23 mouse cellular contexts compared by ENCODE assay signal in the genomic region with DNA sequence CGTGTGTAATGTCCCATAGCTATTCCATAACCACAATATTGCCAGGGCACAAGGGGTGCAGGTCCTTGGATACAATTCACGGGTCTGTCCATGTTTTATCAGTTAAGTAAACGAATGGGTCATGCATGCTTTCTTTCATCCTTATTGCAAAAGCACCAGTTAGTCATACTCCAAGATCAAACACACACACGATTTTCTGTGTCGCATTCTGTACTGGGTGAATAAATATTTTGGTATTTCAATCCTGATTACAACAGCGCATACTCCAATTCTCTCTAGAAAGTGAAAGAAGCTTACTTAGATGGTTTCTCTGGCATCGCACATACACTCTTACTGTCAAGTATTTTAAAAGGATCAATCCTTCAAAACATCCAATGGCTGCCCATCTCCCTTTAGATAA.
DNase-seq lines count a peak whose midpoint lies in the region; ATAC-seq and TF ChIP-seq lines count a peak whose summit lies in the region.
"Had no signal": no experiment of that assay in that cellular context is flagged by ENCODE, and none has a peak within 500 bp of the region (broad histone marks: within the 10 kb centered on the region; RNA-seq: fewer than 3 reads in every experiment).

No protein-coding gene starts in this region.

- in situ Hi-C loops in Patski (cut with MboI; ENCODE audit: low pct_unique_long_range_greater_than_20kb), result no loop called here

- no peak overlapping the region for H3K4me2 ChIP-seq in liver, postnatal 0 days (ENCODE audit: low read depth, low read length)
- no peak overlapping the region for H3K4me2 ChIP-seq in stomach, embryonic 16.5 days (ENCODE audit: low read depth, low read length)
- H3K4me2 ChIP-seq: embryonic facial prominence, embryonic 15.5 days; forebrain, embryonic 15.5 days; heart, embryonic 15.5 days; hindbrain, embryonic 14.5 days had no signal

- no peak overlapping the region for H3K4me3 ChIP-seq in liver, postnatal 0 days (ENCODE audit: low read depth, low read length)
- no peak overlapping the region for H3K4me3 ChIP-seq in stomach, embryonic 16.5 days (replicated peaks; ENCODE audit: low read length)
- H3K4me3 ChIP-seq: embryonic facial prominence, embryonic 15.5 days; erythroblast, embryonic 14.5 days; forebrain, embryonic 10.5 days; forebrain, embryonic 15.5 days; heart, embryonic 10.5 days; heart, embryonic 15.5 days; hindbrain, embryonic 10.5 days had no signal

- no peak overlapping the region for H3K9ac ChIP-seq in liver, postnatal 0 days (replicated peaks)
- no peak overlapping the region for H3K9ac ChIP-seq in stomach, embryonic 16.5 days (ENCODE audit: low read length)
- H3K9ac ChIP-seq: embryonic facial prominence, embryonic 15.5 days; forebrain, embryonic 15.5 days; heart, embryonic 15.5 days; hindbrain, embryonic 14.5 days had no signal

- peak; percentile 49 for ATAC-seq in liver, postnatal 0 days
- ATAC-seq in Patski, result peak; percentile 79
- no peak for ATAC-seq in stomach, embryonic 16.5 days (ENCODE audit: insufficient read depth, low FRiP score)
- ATAC-seq: forebrain, embryonic 15.5 days had no signal

- POLR2A ChIA-PET in Patski (lab: Charles Lee), result no interaction called here

- no peak for TF ChIP-seq EP300 in liver, postnatal 0 days (IDR thresholded peaks at IDR 0.05; ENCODE audit: low read depth)

- no peak for TF ChIP-seq CTCF in liver, postnatal 0 days (IDR thresholded peaks at IDR 0.05; ENCODE audit: low read depth)
- no peak for TF ChIP-seq CTCF in Patski (IDR thresholded peaks at IDR 0.05)

- CTCF ChIA-PET in Patski (lab: Charles Lee), result no interaction called here

- no peaks in the 10 kb centered on the region for H3K36me3 ChIP-seq in liver, postnatal 0 days (replicated peaks; ENCODE audit: insufficient read depth, low read length)
- H3K36me3 ChIP-seq in stomach, embryonic 16.5 days (ENCODE audit: control insufficient read depth, insufficient read depth, low read length), result no peaks in the 10 kb centered on the region
- H3K36me3 ChIP-seq: embryonic facial prominence, embryonic 15.5 days; forebrain, embryonic 15.5 days had no signal

- peak; percentile 13 for DNase-seq in adrenal gland, adult 2 months
- no peak for DNase-seq in adrenal gland, postnatal 25 days
- DNase-seq in liver, postnatal 0 days, result no peak
- no peak for DNase-seq in liver
- DNase-seq in Patski (ENCODE audit: low read depth, low spot score), result no peak
- no peak for DNase-seq in neural tube, embryonic 10.5 days (ENCODE audit: extremely low spot score, low spot score)
- no peak for DNase-seq in retina, embryonic 14.5 days (ENCODE audit: low spot score)
- DNase-seq: adrenal gland, adult 8-10 months; cerebellum, adult 11 months; cerebellum, adult 8-10 months; cerebellum, postnatal 14 days; embryo, embryonic 11 days; gastrocnemius, postnatal 36 days; heart, adult 18-20 months had no signal

- no peak overlapping the region for H3K27ac ChIP-seq in liver, postnatal 0 days (ENCODE audit: low read depth)
- H3K27ac ChIP-seq in stomach, embryonic 16.5 days (ENCODE audit: low read length), result peak overlapping the region; percentile 53; the same call in 1 of the 2 replicates
- H3K27ac ChIP-seq: embryonic facial prominence, embryonic 15.5 days; forebrain, embryonic 10.5 days; forebrain, embryonic 15.5 days; heart, embryonic 10.5 days; heart, embryonic 15.5 days; hindbrain, embryonic 10.5 days; hindbrain, embryonic 14.5 days had no signal

- no peaks in the 10 kb centered on the region for H3K9me3 ChIP-seq in liver, postnatal 0 days (ENCODE audit: low read length)
- H3K9me3 ChIP-seq in stomach, embryonic 16.5 days (replicated peaks; ENCODE audit: control insufficient read depth, low read length), result no peaks in the 10 kb centered on the region
- H3K9me3 ChIP-seq: embryonic facial prominence, embryonic 15.5 days; forebrain, embryonic 10.5 days; forebrain, embryonic 15.5 days; heart, embryonic 10.5 days; heart, embryonic 15.5 days; hindbrain, embryonic 10.5 days had no signal

- H3K4me1 ChIP-seq in liver, postnatal 0 days (ENCODE audit: insufficient read depth), result no peaks in the 10 kb centered on the region; the same call in 1 of the 2 replicates
- H3K4me1 ChIP-seq in stomach, embryonic 16.5 days (ENCODE audit: control insufficient read depth, insufficient read depth, low read length), result no peaks in the 10 kb centered on the region
- H3K4me1 ChIP-seq: embryonic facial prominence, embryonic 15.5 days; forebrain, embryonic 10.5 days; forebrain, embryonic 15.5 days; hindbrain, embryonic 10.5 days had no signal

- H3K27me3 ChIP-seq in liver, postnatal 0 days (ENCODE audit: insufficient read depth, low read length), result no peaks in the 10 kb centered on the region
- no peaks in the 10 kb centered on the region for H3K27me3 ChIP-seq in Patski
- no peaks in the 10 kb centered on the region for H3K27me3 ChIP-seq in stomach, embryonic 16.5 days (ENCODE audit: control insufficient read depth, insufficient read depth, low read length)
- H3K27me3 ChIP-seq: embryonic facial prominence, embryonic 15.5 days; forebrain, embryonic 15.5 days; heart, embryonic 15.5 days had no signal

- WGBS in liver, postnatal 0 days (ENCODE audit: insufficient replicate concordance), result 70% methylated on average over 7 of the region's 7 CpGs
- 54% methylated on average over 7 of the region's 7 CpGs for WGBS in stomach, embryonic 16.5 days
